In genomic region chr13:41423463-41424074, GRCm38 (mm10) we compare ENCODE assay signal across 11 mouse cellular contexts.
DNase-seq lines count a peak whose midpoint lies in the region; ATAC-seq and TF ChIP-seq lines count a peak whose summit lies in the region.
"Had no signal": no experiment of that assay in that cellular context is flagged by ENCODE, and none has a peak within 500 bp of the region (broad histone marks: within the 10 kb centered on the region; RNA-seq: fewer than 3 reads in every experiment).

No protein-coding gene starts in this region.

- H3K4me1 ChIP-seq in kidney, embryonic 14.5 days (ENCODE audit: control insufficient read depth, insufficient read depth, low read length): 0 out of 2 replicates have a peak, but pooled peaks cover 5% of the 10 kb centered on the region
- peaks cover 0 to 2% of the 10 kb centered on the region in 2 experiments; a peak in 2 of 4 replicates for H3K4me1 ChIP-seq in liver, embryonic 14.5 days (replicated peaks; ENCODE audit: control insufficient read depth in 2 of 2, insufficient read depth in 2 of 2, low read length in 1 of 2)
- H3K4me1 ChIP-seq in midbrain, embryonic 14.5 days (ENCODE audit: control insufficient read depth, insufficient read depth, low read length): no peaks in the 10 kb centered on the region
- H3K4me1 ChIP-seq: embryonic facial prominence, embryonic 15.5 days had no signal

- no peak overlapping the region for H3K9ac ChIP-seq in kidney, embryonic 14.5 days (ENCODE audit: low read depth, low read length)
- no peak overlapping the region for H3K9ac ChIP-seq in liver, embryonic 14.5 days (replicated peaks)
- no peak overlapping the region for H3K9ac ChIP-seq in midbrain, embryonic 14.5 days (replicated peaks; ENCODE audit: low read length)
- H3K9ac ChIP-seq: embryonic facial prominence, embryonic 15.5 days; limb, embryonic 13.5 days had no signal

- no peaks in the 10 kb centered on the region for H3K9me3 ChIP-seq in kidney, embryonic 14.5 days (ENCODE audit: control insufficient read depth, low read length)
- H3K9me3 ChIP-seq in liver, embryonic 14.5 days (ENCODE audit: control insufficient read depth, low read length): no peaks in the 10 kb centered on the region
- H3K9me3 ChIP-seq in midbrain, embryonic 14.5 days (ENCODE audit: control insufficient read depth, low read length): no peaks in the 10 kb centered on the region
- H3K9me3 ChIP-seq: embryonic facial prominence, embryonic 15.5 days; limb, embryonic 13.5 days had no signal

- no peak for TF ChIP-seq EP300 in liver, embryonic 14.5 days (IDR thresholded peaks at IDR 0.05; ENCODE audit: low read depth)

- no peaks in the 10 kb centered on the region for H3K36me3 ChIP-seq in kidney, embryonic 14.5 days (ENCODE audit: control insufficient read depth, insufficient read depth, low read length)
- no peaks in the 10 kb centered on the region for H3K36me3 ChIP-seq in liver, embryonic 14.5 days (replicated peaks; ENCODE audit: control insufficient read depth, insufficient read depth, low read depth)
- H3K36me3 ChIP-seq in midbrain, embryonic 14.5 days (ENCODE audit: control insufficient read depth, insufficient read depth, low read length): no peaks in the 10 kb centered on the region
- H3K36me3 ChIP-seq: embryonic facial prominence, embryonic 15.5 days; limb, embryonic 13.5 days had no signal

- ATAC-seq in kidney, embryonic 14.5 days (ENCODE audit: low FRiP score, low TSS enrichment): no peak
- peak; percentile 47; the same call in 1 of the 2 replicates for ATAC-seq in liver, embryonic 14.5 days (ENCODE audit: insufficient read depth)
- no peak for ATAC-seq in midbrain, embryonic 14.5 days (ENCODE audit: low FRiP score, low TSS enrichment)

- DNase-seq in urinary bladder, postnatal 14 days (ENCODE audit: low spot score): peak; percentile 37
- no peak for DNase-seq in urinary bladder, adult 2 months (ENCODE audit: low spot score)
- DNase-seq in liver, embryonic 14.5 days (ENCODE audit: low read depth in 3 of 3, low spot score in 3 of 3): peak in 2 of 3 experiments; percentile 9 to 22
- DNase-seq in yolk sac, embryonic 10.5 days (ENCODE audit: low spot score): peak; percentile 83
- no peak for DNase-seq in midbrain, embryonic 14.5 days
- no peak for DNase-seq in left cerebral cortex, adult 2 months (ENCODE audit: extremely low spot score in 1 of 2, low spot score in 2 of 2)
- DNase-seq: cerebellum, postnatal 10 days; layer of hippocampus, adult 9-11 months had no signal

- H3K4me3 ChIP-seq in kidney, embryonic 14.5 days (ENCODE audit: low read length): no peak overlapping the region
- H3K4me3 ChIP-seq in liver, embryonic 14.5 days (ENCODE audit: insufficient read depth in 1 of 2, low read depth in 2 of 2, low read length in 2 of 2): no peak overlapping the region
- H3K4me3 ChIP-seq in midbrain, embryonic 14.5 days (replicated peaks; ENCODE audit: low read depth, low read length): no peak overlapping the region
- H3K4me3 ChIP-seq in left cerebral cortex, adult 2 months: no peak overlapping the region
- H3K4me3 ChIP-seq: embryonic facial prominence, embryonic 15.5 days; limb, embryonic 13.5 days had no signal

- 61% methylated on average over 10 of the region's 10 CpGs for WGBS in kidney, embryonic 14.5 days
- WGBS in liver, embryonic 14.5 days (ENCODE audit: insufficient replicate concordance): 59% methylated on average over 10 of the region's 10 CpGs
- 91% methylated on average over 10 of the region's 10 CpGs for WGBS in midbrain, embryonic 14.5 days

- intact Hi-C loops in left cerebral cortex, adult 2 months (cut with DNase I): no loop called here

- H3K27ac ChIP-seq in kidney, embryonic 14.5 days (ENCODE audit: low read depth, low read length): peak overlapping the region; percentile 37
- H3K27ac ChIP-seq in liver, embryonic 14.5 days: no peak overlapping the region
- H3K27ac ChIP-seq in midbrain, embryonic 14.5 days (replicated peaks; ENCODE audit: low read depth, low read length): no peak overlapping the region
- H3K27ac ChIP-seq in left cerebral cortex, adult 2 months: no peak overlapping the region
- H3K27ac ChIP-seq: embryonic facial prominence, embryonic 15.5 days; limb, embryonic 13.5 days had no signal

- no peak overlapping the region for H3K4me2 ChIP-seq in kidney, embryonic 14.5 days (replicated peaks; ENCODE audit: low read depth, low read length)
- no peak overlapping the region for H3K4me2 ChIP-seq in liver, embryonic 14.5 days (ENCODE audit: low read depth)
- no peak overlapping the region for H3K4me2 ChIP-seq in midbrain, embryonic 14.5 days (ENCODE audit: low read length)
- H3K4me2 ChIP-seq: embryonic facial prominence, embryonic 15.5 days; limb, embryonic 13.5 days had no signal

- no peak for TF ChIP-seq CTCF in liver, embryonic 14.5 days (IDR thresholded peaks at IDR 0.05; ENCODE audit: low read depth)
- no peak for TF ChIP-seq CTCF in left cerebral cortex, adult 2 months (IDR thresholded peaks at IDR 0.05)

- H3K27me3 ChIP-seq in kidney, embryonic 14.5 days (ENCODE audit: control insufficient read depth, insufficient read depth, low read length): no peaks in the 10 kb centered on the region
- H3K27me3 ChIP-seq in liver, embryonic 14.5 days (ENCODE audit: control insufficient read depth, insufficient read depth, low read length): no peaks in the 10 kb centered on the region
- H3K27me3 ChIP-seq in midbrain, embryonic 14.5 days (ENCODE audit: control insufficient read depth, insufficient read depth, low read length): no peaks in the 10 kb centered on the region
- H3K27me3 ChIP-seq: embryonic facial prominence, embryonic 15.5 days; limb, embryonic 13.5 days had no signal

Comparison
In these comparisons a context has a peak if more than half of its experiments do, and no peak if none do; other contexts are left out.
1. DNase-seq: peak in urinary bladder, postnatal 14 days (single experiment), liver, embryonic 14.5 days (2 of 3) and yolk sac, embryonic 10.5 days (single experiment); none in urinary bladder, adult 2 months (single experiment), midbrain, embryonic 14.5 days (single experiment) and left cerebral cortex, adult 2 months (0 of 2).